Mouse (Mus musculus) small intestine, adult 2 months (tissue): ENCODE data around the gene Bpifa1.

Experiments used
- CTCF ChIP-seq: fragments of 200-500 bp; IDR thresholded peaks from 2 replicates; pipeline ENCODE4 v1.5.1; 2012; ENCODE audit warnings: low read depth, mild to moderate bottlenecking, control low read depth, inconsistent platforms, low read length, moderate library complexity, mixed read lengths; ENCODE audit not compliant: insufficient replicate concordance, insufficient read length; ENCODE audit errors: extremely low read depth
- POLR2A ChIP-seq: fragments of 200-500 bp; IDR thresholded peaks from 2 replicates; pipeline ENCODE4 v1.6.1; 2012; ENCODE audit warnings: low read depth, mild to moderate bottlenecking, control low read depth, inconsistent platforms, low read length, moderate library complexity

GRCm38 (mm10) chr2:154130120-154130519, 12.6 kb upstream of the Bpifa1 start, which contains the start of gene Bpifa3:
- TF ChIP-seq CTCF = no peak
- TF ChIP-seq POLR2A = no peak
